Mouse (Mus musculus): Measurements from ENCODE around the gene Ebf1.

- no peak for TF ChIP-seq CTCF (IDR thresholded peaks at IDR 0.05; ENCODE audit: low read depth)
- no peak for TF ChIP-seq EP300 (IDR thresholded peaks at IDR 0.05; ENCODE audit: low read depth)
These were observed 5.1 kb downstream of the Ebf1 start for GRCm38 (mm10) chr11:44622023-44622731.
